Mouse (Mus musculus): ENCODE data around the gene Spns3.

- TF ChIP-seq CTCF (IDR thresholded peaks at IDR 0.05; ENCODE audit: low read depth) (no peak), EP300 (IDR thresholded peaks at IDR 0.05; ENCODE audit: low read depth) (no peak)
These were observed 46.8 kb downstream of the Spns3 start for GRCm38 (mm10) chr11:72503501-72503921.
